Mouse (Mus musculus): ENCODE results near the gene Tor1aip1.
"Not testable (repeated sequence)": the region's sequence is repeated elsewhere in the genome, so short reads cannot be mapped to it uniquely, and the experiment has no call there.

Tor1aip1 gene

GRCm38 (mm10) chr1:156035930-156036737, at the start of gene Tor1aip1:
Tor1aip1 (minus strand) TSS chr1:156036480.
- DNase-seq: peak; percentile 98

- peak; percentile 45 for DNase-seq
Observed at GRCm38 (mm10) chr1:156085770-156086169, 49.5 kb upstream of the Tor1aip1 start.

- no peak for DNase-seq
Observed at GRCm38 (mm10) chr1:156084603-156085002, 48.3 kb upstream of the Tor1aip1 start.

DNA sequence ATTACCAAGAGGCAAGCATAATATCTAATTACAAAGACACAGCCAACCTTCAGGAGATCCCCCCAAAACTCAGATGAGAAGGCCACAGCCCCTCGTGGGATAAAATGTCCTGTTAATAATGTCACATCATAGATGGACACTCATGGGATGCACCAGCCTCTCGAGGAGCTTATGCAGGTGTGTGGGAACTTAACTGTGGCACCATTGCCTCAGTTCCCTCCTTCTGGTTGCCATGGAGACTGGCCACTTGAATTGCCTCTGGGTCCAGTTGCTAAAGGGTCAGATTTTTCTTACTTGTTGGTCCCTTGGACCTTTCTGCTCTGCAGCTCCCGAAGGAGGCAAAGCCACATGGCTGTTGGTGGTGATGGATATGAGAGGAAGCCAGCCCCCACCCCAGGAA, 41.4 kb upstream of the Tor1aip1 start:
- no peak for DNase-seq

- no peak for DNase-seq
Observed at GRCm38 (mm10) chr1:156076474-156076873, 40.2 kb upstream of the Tor1aip1 start.

DNA sequence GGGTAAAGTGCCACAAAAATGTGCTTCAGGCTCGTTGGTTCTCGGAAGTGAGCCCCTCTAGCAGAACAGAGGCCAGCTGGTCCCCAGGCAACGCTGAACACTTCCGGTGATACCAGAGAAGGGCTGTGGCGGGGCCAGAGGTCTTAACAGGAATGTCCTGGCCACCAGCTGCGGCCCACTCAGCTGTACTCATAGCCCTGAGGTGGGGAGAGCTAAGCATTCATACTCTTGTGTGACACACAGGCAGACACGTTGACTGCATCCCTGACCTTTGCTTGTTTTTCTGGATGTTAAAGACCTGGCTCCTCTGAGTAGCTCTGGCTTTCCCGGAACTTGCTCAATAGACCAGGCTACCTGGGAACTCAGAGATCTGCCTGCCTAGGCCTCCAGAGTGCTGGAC, 38.3 kb upstream of the Tor1aip1 start:
- DNase-seq: peak; percentile 73

DNA sequence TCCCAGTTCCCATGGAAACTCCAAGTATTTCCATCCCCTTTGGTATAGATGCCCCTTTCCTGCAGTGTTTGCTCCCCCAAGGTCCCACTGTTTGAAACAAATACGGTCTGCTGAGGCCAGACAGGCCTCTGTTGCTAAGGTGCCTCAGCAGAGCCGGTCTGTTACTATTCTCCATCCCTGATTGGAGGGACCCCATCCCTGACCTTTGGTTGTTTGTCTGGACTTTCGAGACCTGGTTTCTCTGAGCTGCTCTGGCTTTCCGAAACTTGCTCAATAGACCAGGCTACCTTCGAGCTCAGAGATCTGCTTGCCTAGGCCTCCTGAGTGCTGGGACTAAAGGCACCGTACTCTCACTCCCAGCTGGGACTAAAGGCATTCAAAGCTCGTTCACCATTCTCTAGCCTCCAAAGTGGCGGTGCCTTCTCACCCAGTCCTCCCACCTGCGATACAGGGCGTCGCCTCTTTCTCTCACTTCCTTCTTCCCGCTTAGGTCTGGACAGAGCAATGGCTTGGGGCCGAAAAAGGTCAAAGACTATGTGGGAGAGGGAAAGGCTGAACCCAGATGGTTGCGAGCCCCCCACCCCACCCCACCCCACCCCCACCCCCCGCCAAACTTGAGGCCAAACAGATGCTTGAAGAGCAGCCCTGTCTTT, 37.0 kb upstream of the Tor1aip1 start:
- DNase-seq: no peak

- DNase-seq: no peak
Observed at GRCm38 (mm10) chr1:156070106-156070505, 33.8 kb upstream of the Tor1aip1 start.

GRCm38 (mm10) chr1:156066133-156066532, 29.9 kb upstream of the Tor1aip1 start:
- DNase-seq: no peak

DNA sequence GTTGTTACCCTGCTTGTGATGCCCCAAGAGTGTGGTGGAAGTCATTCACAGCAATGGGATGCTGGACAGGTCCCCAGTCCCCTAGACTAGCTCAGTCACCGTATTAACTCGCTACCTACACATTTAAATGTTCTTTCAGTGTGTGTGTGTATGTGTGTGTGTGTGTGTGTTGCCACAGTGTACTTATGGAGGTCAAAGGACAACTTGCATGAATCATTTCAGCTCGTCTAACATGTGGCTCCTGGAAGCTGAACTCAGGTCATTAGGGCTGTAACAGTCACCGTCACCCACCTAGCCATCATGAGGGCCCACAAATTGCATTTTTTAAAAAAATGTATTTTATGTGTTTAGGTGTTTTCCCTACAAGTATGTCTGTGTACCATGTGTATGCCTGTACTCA, 25.9 kb upstream of the Tor1aip1 start:
- DNase-seq: no peak

- DNase-seq: no peak
Observed at GRCm38 (mm10) chr1:156058207-156058606, 21.9 kb upstream of the Tor1aip1 start.

GRCm38 (mm10) chr1:156046688-156047087, 10.4 kb upstream of the Tor1aip1 start:
- DNase-seq: peak; percentile 56

GRCm38 (mm10) chr1:156044211-156044611, 7.9 kb upstream of the Tor1aip1 start:
- DNase-seq: no peak

DNA sequence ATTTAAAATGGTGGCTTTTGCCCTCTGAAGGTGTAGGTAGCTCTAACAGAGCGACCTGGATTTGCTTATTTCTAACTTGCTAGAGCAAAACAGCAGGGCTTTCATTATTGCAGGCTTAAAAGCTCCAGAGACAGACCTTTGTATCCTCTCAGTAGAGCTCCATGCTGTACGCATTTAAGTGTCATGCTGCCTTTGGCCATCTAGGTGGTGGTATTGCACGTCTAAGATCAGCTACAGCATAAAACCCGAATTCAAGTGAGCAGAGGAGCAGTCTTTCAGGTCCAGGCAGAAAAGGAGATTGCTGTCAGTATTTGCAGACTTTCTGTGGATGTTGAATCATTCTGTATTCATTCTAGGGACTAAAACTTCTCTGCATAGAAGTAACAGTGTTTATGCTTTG, 6.7 kb upstream of the Tor1aip1 start:
- DNase-seq: peak; percentile 71

- DNase-seq: no peak
Observed at GRCm38 (mm10) chr1:156042481-156042880, 6.2 kb upstream of the Tor1aip1 start.

- no peak for DNase-seq
Observed at GRCm38 (mm10) chr1:156041451-156042241, 5.4 kb upstream of the Tor1aip1 start.

- DNase-seq: peak; percentile 95
Observed at GRCm38 (mm10) chr1:156040731-156041401, 4.6 kb upstream of the Tor1aip1 start.

DNA sequence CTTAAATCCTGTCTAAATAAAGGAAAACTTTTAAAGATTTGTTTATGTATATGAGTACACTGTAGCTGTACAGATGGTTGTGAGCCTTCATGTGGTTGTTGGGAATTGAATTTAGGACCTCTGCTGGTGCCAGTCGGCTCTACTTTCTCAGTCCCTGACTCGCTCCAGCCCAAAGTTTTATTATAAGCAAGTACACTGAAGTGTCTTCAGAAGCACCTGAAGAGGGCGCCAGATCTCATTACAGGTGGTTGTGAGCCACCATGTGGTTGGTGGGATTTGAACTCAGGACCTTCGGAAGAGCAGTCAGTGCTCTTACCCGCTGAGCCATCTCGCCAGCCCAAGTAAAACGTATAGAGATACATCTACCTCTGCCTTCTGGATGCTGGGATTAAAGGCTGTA, 3.7 kb upstream of the Tor1aip1 start:
- DNase-seq: not testable (repeated sequence)

GRCm38 (mm10) chr1:156037144-156037583, 884 bp upstream of the Tor1aip1 start:
- peak; percentile 35 for DNase-seq

GRCm38 (mm10) chr1:156035269-156035929, 881 bp downstream of the Tor1aip1 start, which contains the start of gene Tor1aip2:
Tor1aip2 (plus strand) TSS chr1:156035403.
- peak; percentile 92 for DNase-seq

GRCm38 (mm10) chr1:156034661-156035060, 1.6 kb downstream of the Tor1aip1 start:
- DNase-seq: no peak

GRCm38 (mm10) chr1:156033921-156034320, 2.4 kb downstream of the Tor1aip1 start:
- no peak for DNase-seq
